Mouse (Mus musculus) spleen, adult 2 months (tissue): Measurements from ENCODE around the gene A2m. TPM values are rescaled to one million over a fixed set of nuclear protein-coding genes. Genes with fewer than 3 reads are reported as not detected.

Experiments used
- DNase-seq, 2 experiments: peaks; one replicate each; pipeline versions ENCODE4 v3.0.0 to v3.0.0-alpha.2; 2012 to 2021; ENCODE audit warnings: low spot score in 2 of 2, low read depth in 1 of 2
- H3K27ac ChIP-seq: fragments of 200-500 bp; 2 replicates; pipeline ENCODE4 v1.5.1; 2012; ENCODE audit warnings: low read length, inconsistent platforms; ENCODE audit not compliant: insufficient read depth
- H3K27me3 ChIP-seq: fragments of 200-500 bp; 2 replicates; pipeline ENCODE4 v1.6.1; 2012; ENCODE audit warnings: mild to moderate bottlenecking, moderate library complexity, low read length, inconsistent platforms; ENCODE audit not compliant: control insufficient read depth, insufficient read depth
- H3K36me3 ChIP-seq: fragments of 200-500 bp; 2 replicates; pipeline ENCODE4 v1.6.1; 2012; ENCODE audit warnings: mild to moderate bottlenecking, low read length, inconsistent platforms; ENCODE audit not compliant: control insufficient read depth, insufficient read depth
- H3K4me1 ChIP-seq: fragments of 200-500 bp; 2 replicates; pipeline ENCODE4 v1.6.1; 2011; ENCODE audit warnings: inconsistent platforms; ENCODE audit not compliant: control insufficient read depth, insufficient read depth, insufficient read length
- H3K4me3 ChIP-seq: fragments of 200-500 bp; 2 replicates; pipeline ENCODE4 v1.5.1; 2011; ENCODE audit warnings: mild to moderate bottlenecking, inconsistent platforms; ENCODE audit not compliant: insufficient read depth, insufficient read length; ENCODE audit errors: extremely low read depth
- CTCF ChIP-seq: fragments of 200-500 bp; IDR thresholded peaks from 2 replicates; pipeline ENCODE4 v1.5.1; 2011; ENCODE audit warnings: mild to moderate bottlenecking, inconsistent platforms; ENCODE audit not compliant: insufficient read depth, insufficient read length, insufficient replicate concordance; ENCODE audit errors: extremely low read depth
- POLR2A ChIP-seq: fragments of 200-500 bp; IDR thresholded peaks from 2 replicates; pipeline ENCODE4 v1.6.1; 2011; ENCODE audit warnings: low read depth, low read length, inconsistent platforms
- WGBS: fragments of 180-500 bp; shearing (Covaris S2); methylation state at CpG from one replicate; pipeline ENCODE4 v1.1.7; 2018; 5-methylcytosine and 5-hydroxymethylcytosine counted together
- polyA plus RNA-seq: library from polyadenylated mRNA; depleted of rRNA; stranded (reverse); fragments of >200 nt; gene quantifications from 2 replicates; pipeline ENCODE4 v1.2.3, GENCODE M21; 2012; rRNA removed

A2m gene
- 0.02 and 0.06 TPM in 2 replicates for polyA plus RNA-seq

- Histone ChIP-seq H3K36me3 (no peaks in the 10 kb centered on the region), H3K4me1 (no peaks in the 10 kb centered on the region), H3K27me3 (no peaks in the 10 kb centered on the region; the same call in 1 of the 2 replicates), H3K4me3 (no peak within 1 kb of the TSS), H3K27ac (no peak within 1 kb of the TSS)
- TF ChIP-seq POLR2A (no peak), CTCF (no peak)
- DNase-seq, result no peak
- WGBS, result 87% methylated on average over 8 of the region's 8 CpGs
Observed at GRCm38 (mm10) chr6:121635076-121635475, at the start of gene A2m. TSS of gene A2m (plus strand) at chr6:121635376.

DNA sequence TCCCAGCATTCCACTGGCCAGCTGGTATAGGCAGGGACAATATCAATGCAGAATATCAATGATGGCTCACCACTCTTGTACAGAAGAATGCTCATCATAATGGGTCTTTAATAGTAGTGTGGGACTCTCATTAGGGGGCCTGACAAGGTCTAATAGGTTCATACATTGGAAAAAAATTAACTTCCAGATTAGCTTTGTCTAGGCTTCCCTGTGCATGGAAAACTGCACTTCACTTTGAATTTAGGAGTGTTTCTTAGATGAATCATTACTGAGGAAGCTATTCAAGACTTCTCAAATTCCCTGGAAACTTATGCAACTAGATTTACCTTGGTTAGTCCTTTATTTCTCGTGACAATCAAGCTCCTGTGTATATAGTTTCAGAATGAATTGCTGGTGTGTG lies 45.0 kb upstream of the A2m start:
- H3K36me3 ChIP-seq, result no peaks in the 10 kb centered on the region
- H3K27ac ChIP-seq, result no peak overlapping the region
- no peaks in the 10 kb centered on the region for H3K4me1 ChIP-seq
- H3K4me3 ChIP-seq, result no peak overlapping the region
- TF ChIP-seq POLR2A (no peak), CTCF (no peak)
- H3K27me3 ChIP-seq, result no peaks in the 10 kb centered on the region
- WGBS, result 41% methylated on average over 1 of the region's 1 CpGs
- no peak for DNase-seq

DNA sequence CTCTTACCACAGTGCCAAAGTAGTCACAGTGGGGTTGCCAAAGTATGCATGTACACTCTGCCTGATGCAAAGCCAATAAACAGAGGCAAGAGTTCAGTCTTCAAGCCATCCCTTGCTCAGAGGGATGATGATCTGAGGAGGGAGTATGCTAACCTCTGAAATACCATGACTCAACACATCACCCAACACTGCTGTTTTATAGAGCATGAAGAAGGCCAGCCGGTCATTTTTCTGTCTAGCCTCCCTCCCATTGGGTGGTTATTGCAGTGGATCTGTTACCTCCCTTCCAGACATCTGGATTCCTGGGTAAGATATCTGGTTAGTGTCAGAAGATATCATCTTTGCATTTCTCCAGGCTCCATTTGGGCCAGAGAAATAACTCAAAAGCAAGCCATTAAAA lies 34.2 kb upstream of the A2m start:
- no peaks in the 10 kb centered on the region for H3K36me3 ChIP-seq
- WGBS, result 79% methylated on average over 1 of the region's 1 CpGs

DNA sequence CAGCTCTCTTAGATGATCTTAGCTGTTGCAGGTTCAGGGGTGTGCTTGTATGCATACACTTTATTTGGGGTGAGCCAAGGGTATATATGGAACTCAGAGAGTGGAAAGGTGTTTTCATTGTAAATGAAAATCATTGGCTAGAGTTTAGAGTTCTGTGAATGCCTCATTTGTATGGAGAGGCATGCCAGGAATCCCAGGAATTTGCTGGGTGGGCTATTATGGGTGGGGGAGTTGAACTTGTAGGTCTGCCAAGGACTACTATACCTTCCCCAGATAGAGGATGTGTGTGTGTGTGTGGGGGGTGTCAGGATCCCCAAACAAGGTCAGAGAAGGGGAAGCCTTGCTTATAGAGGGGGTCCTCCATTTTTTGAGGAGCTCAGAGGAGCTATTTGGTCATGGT lies 27.3 kb upstream of the A2m start:
- Histone ChIP-seq H3K4me1 (no peaks in the 10 kb centered on the region), H3K27me3 (no peaks in the 10 kb centered on the region), H3K36me3 (no peaks in the 10 kb centered on the region), H3K27ac (no peak overlapping the region), H3K4me3 (no peak overlapping the region)
- TF ChIP-seq CTCF, result no peak
- no peak for TF ChIP-seq POLR2A
- DNase-seq, result no peak

More for the DNA sequence above, 34.2 kb upstream of the A2m start:
- TF ChIP-seq POLR2A (no peak), CTCF (no peak)
- H3K27ac ChIP-seq, result no peak overlapping the region
- no peak overlapping the region for H3K4me3 ChIP-seq
- no peak for DNase-seq
- no peaks in the 10 kb centered on the region for H3K4me1 ChIP-seq
- no peaks in the 10 kb centered on the region for H3K27me3 ChIP-seq

DNA sequence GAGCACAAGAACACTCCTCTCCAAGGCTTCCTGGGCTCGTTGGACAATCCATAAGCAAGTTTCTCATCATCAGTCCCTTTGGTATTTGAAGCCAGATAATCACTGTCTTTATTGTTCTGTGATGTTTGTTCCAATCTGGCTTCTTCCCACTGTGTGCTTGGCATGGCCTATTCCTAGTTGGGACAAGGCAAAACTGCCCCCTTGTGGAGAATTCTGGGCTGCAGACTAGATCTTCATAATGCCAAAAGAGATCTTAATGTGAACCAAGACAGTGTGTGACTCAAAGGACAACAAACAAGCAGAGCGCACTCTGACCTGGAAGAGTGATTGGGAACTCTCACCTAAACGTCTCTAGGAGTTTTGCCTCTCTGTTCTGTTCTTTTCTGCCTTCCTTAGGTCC lies 23.4 kb upstream of the A2m start:
- Histone ChIP-seq H3K4me1 (no peaks in the 10 kb centered on the region), H3K4me3 (no peak overlapping the region), H3K27me3 (no peaks in the 10 kb centered on the region), H3K27ac (no peak overlapping the region), H3K36me3 (no peaks in the 10 kb centered on the region)
- 41% methylated on average over 3 of the region's 3 CpGs for WGBS
- no peak for TF ChIP-seq CTCF
- TF ChIP-seq POLR2A, result no peak
- DNase-seq, result no peak

DNA sequence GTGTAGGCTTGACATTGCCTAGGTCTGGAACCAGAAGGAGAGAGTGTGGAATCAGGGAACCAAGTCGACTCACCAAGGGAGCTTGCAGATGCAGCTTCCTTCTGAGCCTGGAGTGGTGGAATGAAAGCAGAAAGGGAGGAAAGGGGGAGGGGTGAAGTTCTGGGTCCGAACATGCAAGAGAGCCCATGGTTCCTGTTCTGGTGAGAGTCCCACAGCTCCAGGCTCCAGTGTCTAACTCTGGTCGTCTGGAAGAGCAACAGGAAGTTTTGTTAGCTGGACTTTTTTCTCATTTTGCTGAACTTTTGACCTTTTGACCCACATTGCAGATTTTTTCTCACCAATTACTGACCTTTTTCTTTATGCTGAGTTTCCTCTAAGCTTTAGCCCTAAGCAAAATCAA lies 17.7 kb upstream of the A2m start:
- Histone ChIP-seq H3K27me3 (no peaks in the 10 kb centered on the region), H3K36me3 (no peaks in the 10 kb centered on the region), H3K27ac (no peak overlapping the region), H3K4me3 (no peak overlapping the region), H3K4me1 (no peaks in the 10 kb centered on the region)
- TF ChIP-seq CTCF (no peak), POLR2A (no peak)
- DNase-seq, result no peak
- 8% methylated on average over 3 of the region's 3 CpGs for WGBS

GRCm38 (mm10) chr6:121622525-121622924 lies 12.7 kb upstream of the A2m start:
- no peaks in the 10 kb centered on the region for H3K4me1 ChIP-seq
- H3K27ac ChIP-seq, result no peak overlapping the region
- no peaks in the 10 kb centered on the region for H3K36me3 ChIP-seq
- no peak overlapping the region for H3K4me3 ChIP-seq
- 68% methylated on average over 2 of the region's 2 CpGs for WGBS
- H3K27me3 ChIP-seq, result no peaks in the 10 kb centered on the region
- no peak for DNase-seq
- TF ChIP-seq CTCF, result no peak
- no peak for TF ChIP-seq POLR2A
